Mouse (Mus musculus) cerebellum, adult 9-11 months (tissue): ENCODE measurements around the gene Trpv6.

Experiments
- DNase-seq: peaks from one replicate; pipeline ENCODE4 v3.0.0; 2022

Gene Trpv6

GRCm38 (mm10) chr6:41621241-41621990 lies 14.8 kb downstream of the Trpv6 start:
- DNase-seq, result no peak

- DNase-seq, result no peak
Observed at GRCm38 (mm10) chr6:41620173-41620798, 15.9 kb downstream of the Trpv6 start.

GRCm38 (mm10) chr6:41607637-41608036 lies 28.6 kb downstream of the Trpv6 start:
- no peak for DNase-seq

GRCm38 (mm10) chr6:41606214-41606613 lies 30.0 kb downstream of the Trpv6 start:
- no peak for DNase-seq

GRCm38 (mm10) chr6:41605794-41606104 lies 30.5 kb downstream of the Trpv6 start:
- DNase-seq, result no peak

- DNase-seq, result no peak
Observed at GRCm38 (mm10) chr6:41605061-41605793, 31.0 kb downstream of the Trpv6 start, which contains the start of gene Ephb6. Gene Ephb6 (plus strand): TSS chr6:41605482.

- no peak for DNase-seq
Observed at GRCm38 (mm10) chr6:41604401-41605050, 31.7 kb downstream of the Trpv6 start.

- no peak for DNase-seq
Observed at GRCm38 (mm10) chr6:41582189-41582588, 54.0 kb downstream of the Trpv6 start.

- DNase-seq, result no peak
Observed at GRCm38 (mm10) chr6:41581295-41581694, 54.9 kb downstream of the Trpv6 start.

- no peak for DNase-seq
Observed at GRCm38 (mm10) chr6:41577297-41577696, 58.9 kb downstream of the Trpv6 start.

GRCm38 (mm10) chr6:41576526-41577097 lies 59.6 kb downstream of the Trpv6 start:
- no peak for DNase-seq
